Mouse (Mus musculus): ENCODE data around the gene Gm20747. TPM values are rescaled to one million over a fixed set of nuclear protein-coding genes. Genes with fewer than 3 reads are reported as not detected.

The Gm20747 gene
- polyA plus RNA-seq (2014; fragmentation: Illumina TruSeq; extraction: RNeasy Lipid Tissue Mini Kit (QIAGEN cat#74804); ENCODE audit: low read depth, low replicate concordance), result not detected

DNA sequence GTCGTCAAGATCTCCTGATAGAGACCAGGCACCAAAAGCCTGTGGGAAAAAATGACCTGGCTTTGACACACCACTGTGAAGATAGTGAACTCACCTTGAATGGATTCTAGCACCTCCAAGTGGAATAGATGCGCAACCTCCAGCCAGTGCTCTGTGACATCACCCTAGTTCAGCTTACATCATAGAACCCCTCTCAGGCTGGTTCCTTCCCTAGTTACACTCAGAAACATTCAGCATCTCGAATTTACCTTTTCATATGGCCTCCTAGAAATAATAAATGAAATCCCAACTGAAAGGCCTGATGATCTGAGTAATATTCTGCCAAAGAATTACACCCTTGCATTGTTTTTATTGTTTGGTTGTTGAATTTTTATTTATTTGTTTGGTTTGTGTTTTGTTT is at the start of gene Gm20747:
Gene Gm20747 (minus strand): TSS at position 101 of the 400 bp plus-strand sequence.

Data from adipose tissue, adult 10 weeks (tissue).